In the genomic region with DNA sequence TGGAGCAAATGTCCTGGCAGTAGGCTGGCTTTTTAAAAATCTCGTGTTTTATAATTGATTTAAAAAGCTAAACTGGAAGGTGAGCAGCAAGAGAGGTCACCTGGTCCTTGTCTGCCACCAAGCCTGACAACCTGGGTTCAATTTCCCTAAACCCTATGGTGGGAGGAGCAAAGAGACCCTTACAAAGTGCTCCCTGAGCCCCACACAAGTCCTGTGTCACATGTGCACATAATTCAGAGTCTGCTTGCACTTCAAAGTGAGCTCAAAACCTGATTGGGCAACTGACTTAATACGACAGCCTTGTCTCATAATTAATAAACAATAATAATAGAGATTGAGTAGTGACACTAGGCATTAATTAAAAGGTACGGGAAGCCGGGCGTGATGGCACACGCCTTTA, we compare ENCODE assay signal across 8 mouse cellular contexts. TPM values are rescaled to one million over a fixed set of nuclear protein-coding genes. Genes with fewer than 3 reads are reported as not detected.
DNase-seq lines count a peak whose midpoint lies in the region; ATAC-seq and TF ChIP-seq lines count a peak whose summit lies in the region.

No protein-coding gene starts in this region.

- H3K27me3 ChIP-seq in heart, embryonic 12.5 days (replicated peaks), result no peaks in the 10 kb centered on the region
- peaks cover 28% of the 10 kb centered on the region for H3K27me3 ChIP-seq in CH12.LX (replicated peaks)
- no peaks in the 10 kb centered on the region for H3K27me3 ChIP-seq in hindbrain, embryonic 10.5 days (ENCODE audit: insufficient read depth, poor library complexity, severe bottlenecking)
- no peaks in the 10 kb centered on the region for H3K27me3 ChIP-seq in liver, embryonic 16.5 days (ENCODE audit: control insufficient read depth, insufficient read depth, low read depth, low read length)

- H3K9me3 ChIP-seq in heart, embryonic 12.5 days (replicated peaks), result no peaks in the 10 kb centered on the region
- H3K9me3 ChIP-seq in CH12.LX (replicated peaks; ENCODE audit: low read length), result no peaks in the 10 kb centered on the region
- H3K9me3 ChIP-seq in hindbrain, embryonic 10.5 days, result no peaks in the 10 kb centered on the region
- no peaks in the 10 kb centered on the region for H3K9me3 ChIP-seq in liver, embryonic 16.5 days (replicated peaks; ENCODE audit: control insufficient read depth, low read length)

- in situ Hi-C loops in CH12.LX (cut with MboI; ENCODE audit: low pct_ligation_motif_present, low pct_unique_long_range_greater_than_20kb, low sequenced_read_pairs), result no loop called here

- H3K9ac ChIP-seq in heart, embryonic 12.5 days, result peak overlapping the region; percentile 99
- H3K9ac ChIP-seq in CH12.LX (ENCODE audit: insufficient read depth, low read depth), result no peak overlapping the region
- H3K9ac ChIP-seq in liver, embryonic 16.5 days (ENCODE audit: low read depth, low read length), result no peak overlapping the region

- no peak for TF ChIP-seq CTCF in CH12.LX (conservative IDR thresholded peaks at IDR 0.05 in 1 of 2, IDR thresholded peaks at IDR 0.05 in 1 of 2; ENCODE audit: low read depth in 2 of 2, low read length in 2 of 2)

- H3K4me3 ChIP-seq in heart, embryonic 12.5 days, result peak overlapping the region; percentile 91
- no peak overlapping the region for H3K4me3 ChIP-seq in CH12.LX (replicated peaks in 1 of 3; ENCODE audit: low read depth in 2 of 3, low read length in 2 of 3, poor library complexity in 1 of 3)
- H3K4me3 ChIP-seq in hindbrain, embryonic 10.5 days, result peak overlapping the region; percentile 95
- H3K4me3 ChIP-seq in liver, embryonic 16.5 days (ENCODE audit: low read depth, low read length), result no peak overlapping the region

- 79% methylated on average over 6 of the region's 6 CpGs for WGBS in heart, embryonic 12.5 days
- 87% methylated on average over 6 of the region's 6 CpGs for WGBS in hindbrain, embryonic 10.5 days
- 67% methylated on average over 6 of the region's 6 CpGs for WGBS in liver, embryonic 16.5 days (ENCODE audit: insufficient replicate concordance)

- intact Hi-C loops in heart, postnatal 36 days (cut with DNase I), result no loop called here

- peak overlapping the region; percentile 100 for H3K27ac ChIP-seq in heart, embryonic 12.5 days (ENCODE audit: poor library complexity, severe bottlenecking)
- no peak overlapping the region for H3K27ac ChIP-seq in CH12.LX (ENCODE audit: insufficient read depth, low read depth)
- H3K27ac ChIP-seq in hindbrain, embryonic 10.5 days, result peak overlapping the region; percentile 100
- peak overlapping the region; percentile 94 for H3K27ac ChIP-seq in liver, embryonic 16.5 days (ENCODE audit: low read length)

- H3K4me1 ChIP-seq in heart, embryonic 12.5 days (replicated peaks), result peaks cover 53% of the 10 kb centered on the region
- peaks cover 16 to 29% of the 10 kb centered on the region in 2 experiments for H3K4me1 ChIP-seq in CH12.LX (ENCODE audit: control insufficient read depth in 1 of 2, insufficient read depth in 2 of 2)
- peaks cover 52% of the 10 kb centered on the region for H3K4me1 ChIP-seq in hindbrain, embryonic 10.5 days (replicated peaks)
- peaks cover 42% of the 10 kb centered on the region for H3K4me1 ChIP-seq in liver, embryonic 16.5 days (ENCODE audit: control insufficient read depth, low read depth, low read length)

- ATAC-seq in heart, embryonic 12.5 days (ENCODE audit: insufficient number of reproducible peaks, low FRiP score), result no peak
- no peak for ATAC-seq in liver, embryonic 16.5 days (ENCODE audit: low read depth)

- DNase-seq in heart, postnatal 36 days, result no peak
- DNase-seq in CH12.LX (ENCODE audit: extremely low read depth), result no peak
- no peak for DNase-seq in hindbrain, embryonic 10.5 days (ENCODE audit: low spot score)
- no peak for DNase-seq in right cerebral cortex, postnatal 25 days
- DNase-seq in right cerebral cortex, adult 2 months (ENCODE audit: low spot score in 2 of 2), result no peak
- DNase-seq in adrenal gland, postnatal 14 days, result no peak

- no peak for TF ChIP-seq EP300 in CH12.LX (IDR thresholded peaks at IDR 0.05; ENCODE audit: low read length)

- dilution Hi-C loops in CH12.LX (cut with MboI; ENCODE audit: extremely low pct_ligation_motif_present, extremely low pct_unique_long_range_greater_than_20kb, low sequenced_read_pairs), result no loop called here

- no peak for TF ChIP-seq POLR2A in CH12.LX (IDR thresholded peaks at IDR 0.05; ENCODE audit: low read depth, low read length)

- TF ChIP-seq RAD21 in CH12.LX (IDR thresholded peaks at IDR 0.05; ENCODE audit: low read depth, low read length), result no peak

- H3K36me3 ChIP-seq in heart, embryonic 12.5 days, result peaks cover 2% of the 10 kb centered on the region
- peaks cover 0 to 11% of the 10 kb centered on the region in 2 experiments for H3K36me3 ChIP-seq in CH12.LX (replicated peaks in 1 of 2; ENCODE audit: control insufficient read depth in 1 of 2, insufficient read depth in 1 of 2, low read length in 1 of 2)
- H3K36me3 ChIP-seq in hindbrain, embryonic 10.5 days, result peaks cover 27% of the 10 kb centered on the region
- H3K36me3 ChIP-seq in liver, embryonic 16.5 days (ENCODE audit: control insufficient read depth, insufficient read depth), result no peaks in the 10 kb centered on the region

- H3K79me2 ChIP-seq in CH12.LX (replicated peaks; ENCODE audit: control insufficient read depth, extremely low read depth, insufficient read depth, poor library complexity, severe bottlenecking), result no peaks in the 10 kb centered on the region

- peak overlapping the region; percentile 90 for H3K4me2 ChIP-seq in heart, embryonic 12.5 days
- peak overlapping the region; percentile 98; the same call in 1 of the 2 replicates for H3K4me2 ChIP-seq in CH12.LX (ENCODE audit: insufficient read depth, low read depth, poor library complexity, severe bottlenecking)
- H3K4me2 ChIP-seq in liver, embryonic 16.5 days (ENCODE audit: low read depth, low read length), result peak overlapping the region; percentile 98; the same call in 1 of the 2 replicates

TF ChIP-seq in CH12.LX, 34 proteins besides CTCF, POLR2A, EP300 and RAD21 (continues in another document):
- TF ChIP-seq MXI1 (IDR thresholded peaks at IDR 0.05; ENCODE audit: low read depth, low read length) (no peak), PAX5 (IDR thresholded peaks at IDR 0.05; ENCODE audit: low read length) (no peak), E2F4 (IDR thresholded peaks at IDR 0.05; ENCODE audit: insufficient replicate concordance, low read depth, low read length) (no peak), ZC3H11A (IDR thresholded peaks at IDR 0.05; ENCODE audit: low read depth, low read length) (no peak), USF1 (IDR thresholded peaks at IDR 0.05; ENCODE audit: low read depth, low read length) (no peak), CHD2 (IDR thresholded peaks at IDR 0.05; ENCODE audit: low read length) (no peak), NELFE (IDR thresholded peaks at IDR 0.05; ENCODE audit: low read depth, low read length) (no peak), ETS1 (conservative IDR thresholded peaks at IDR 0.05; ENCODE audit: low read depth, low read length) (no peak)

RNA-seq across cellular contexts. Expression of a gene that starts 1.0 kb away (rescaled TPM):
- 308 and 321 TPM in 2 replicates for polyA plus RNA-seq in heart, embryonic 12.5 days (2016; fragmentation: Nextera tagmentation; extraction: Ambion mirVana)
- total RNA-seq in heart, postnatal 36 days (2021), result 100 to 1,000 TPM; 158 to 183 TPM
- total RNA-seq in CH12.LX (2012; rRNA removed), result 11.5 and 16.8 TPM in 2 replicates
- total RNA-seq in CH12.LX (2014; rRNA removed), result 5.7 and 7.8 TPM in 2 replicates
- polyA plus RNA-seq in CH12.LX (2012; ENCODE audit: insufficient read length, low read depth), result 15.5 and 21.0 TPM in 2 replicates
- polyA plus RNA-seq in hindbrain, embryonic 10.5 days (2016; fragmentation: Nextera tagmentation; extraction: Ambion mirVana), result 478 and 579 TPM in 2 replicates
- polyA plus RNA-seq in liver, embryonic 16.5 days (2015; fragmentation: Nextera tagmentation; extraction: Ambion mirVana), result 34.8 and 43.4 TPM in 2 replicates
- total RNA-seq in adrenal gland, postnatal 14 days (2021), result 239 and 241 TPM in 2 replicates

RNA-seq across cellular contexts. Expression of a gene that starts 13.7 kb away (rescaled TPM):
- 23.3 and 27.0 TPM in 2 replicates for polyA plus RNA-seq in heart, embryonic 12.5 days (2016; fragmentation: Nextera tagmentation; extraction: Ambion mirVana)
- total RNA-seq in heart, postnatal 36 days (2021), result 10 to 100 TPM; 18.6 to 21.1 TPM
- total RNA-seq in CH12.LX (2012; rRNA removed) (35.9 and 41.6 TPM in 2 replicates), CH12.LX (2014; rRNA removed) (14.8 and 15.3 TPM in 2 replicates)
- polyA plus RNA-seq in CH12.LX (2012; ENCODE audit: insufficient read length, low read depth), result 20.7 and 22.2 TPM in 2 replicates
- 36.3 and 40.2 TPM in 2 replicates for polyA plus RNA-seq in hindbrain, embryonic 10.5 days (2016; fragmentation: Nextera tagmentation; extraction: Ambion mirVana)
- polyA plus RNA-seq in liver, embryonic 16.5 days (2015; fragmentation: Nextera tagmentation; extraction: Ambion mirVana), result 23.4 and 24.3 TPM in 2 replicates
- 35.2 and 45.1 TPM in 2 replicates for total RNA-seq in adrenal gland, postnatal 14 days (2021)

RNA-seq across cellular contexts. Expression of a gene that starts 21.7 kb away (rescaled TPM):
- polyA plus RNA-seq in heart, embryonic 12.5 days (2016; fragmentation: Nextera tagmentation; extraction: Ambion mirVana), result 60.0 and 61.2 TPM in 2 replicates
- total RNA-seq in heart, postnatal 36 days (2021), result 10 to 100 TPM; 58.1 to 59.1 TPM
- total RNA-seq in CH12.LX (2012; rRNA removed), result 32.4 and 40.5 TPM in 2 replicates
- total RNA-seq in CH12.LX (2014; rRNA removed), result 31.9 and 35.5 TPM in 2 replicates
- 38.5 and 41.9 TPM in 2 replicates for polyA plus RNA-seq in CH12.LX (2012; ENCODE audit: insufficient read length, low read depth)
- polyA plus RNA-seq in hindbrain, embryonic 10.5 days (2016; fragmentation: Nextera tagmentation; extraction: Ambion mirVana), result 77.1 and 91.1 TPM in 2 replicates
- 32.7 and 33.7 TPM in 2 replicates for polyA plus RNA-seq in liver, embryonic 16.5 days (2015; fragmentation: Nextera tagmentation; extraction: Ambion mirVana)
- 58.8 and 66.1 TPM in 2 replicates for total RNA-seq in adrenal gland, postnatal 14 days (2021)

RNA-seq across cellular contexts. Expression of a gene that starts 21.8 kb away (rescaled TPM):
- 105 and 108 TPM in 2 replicates for polyA plus RNA-seq in heart, embryonic 12.5 days (2016; fragmentation: Nextera tagmentation; extraction: Ambion mirVana)
- 10 to 100 TPM; 73.6 to 75.4 TPM for total RNA-seq in heart, postnatal 36 days (2021)
- 21.7 and 24.2 TPM in 2 replicates for total RNA-seq in CH12.LX (2012; rRNA removed)
- total RNA-seq in CH12.LX (2014; rRNA removed), result 8.5 and 9.5 TPM in 2 replicates
- polyA plus RNA-seq in CH12.LX (2012; ENCODE audit: insufficient read length, low read depth), result 23.3 and 23.4 TPM in 2 replicates
- polyA plus RNA-seq in hindbrain, embryonic 10.5 days (2016; fragmentation: Nextera tagmentation; extraction: Ambion mirVana), result 81.7 and 93.3 TPM in 2 replicates
- polyA plus RNA-seq in liver, embryonic 16.5 days (2015; fragmentation: Nextera tagmentation; extraction: Ambion mirVana), result 25.6 and 29.1 TPM in 2 replicates
- total RNA-seq in adrenal gland, postnatal 14 days (2021), result 90.6 and 104 TPM in 2 replicates

RNA-seq across cellular contexts. Expression of a gene that starts 21.9 kb away (rescaled TPM):
- polyA plus RNA-seq in heart, embryonic 12.5 days (2016; fragmentation: Nextera tagmentation; extraction: Ambion mirVana), result 76.8 and 81.2 TPM in 2 replicates
- total RNA-seq in heart, postnatal 36 days (2021), result 10 to 100 TPM; 76.9 to 81.1 TPM
- 56.7 and 57.6 TPM in 2 replicates for total RNA-seq in CH12.LX (2012; rRNA removed)
- 18.4 and 20.8 TPM in 2 replicates for total RNA-seq in CH12.LX (2014; rRNA removed)
- 67.4 and 75.4 TPM in 2 replicates for polyA plus RNA-seq in CH12.LX (2012; ENCODE audit: insufficient read length, low read depth)
- polyA plus RNA-seq in hindbrain, embryonic 10.5 days (2016; fragmentation: Nextera tagmentation; extraction: Ambion mirVana), result 187 and 223 TPM in 2 replicates
- 44.7 and 53.0 TPM in 2 replicates for polyA plus RNA-seq in liver, embryonic 16.5 days (2015; fragmentation: Nextera tagmentation; extraction: Ambion mirVana)
- 75.3 and 87.2 TPM in 2 replicates for total RNA-seq in adrenal gland, postnatal 14 days (2021)

Comparison
In these comparisons a context has a peak if more than half of its experiments do, and no peak if none do; other contexts are left out.
1. H3K4me3 ChIP-seq: peak in heart, embryonic 12.5 days (single experiment) and hindbrain, embryonic 10.5 days (single experiment); none in CH12.LX (0 of 3) and liver, embryonic 16.5 days (single experiment).
2. Peak in every context shown above with its lines, with median percentiles within 50 percentile points of each other: H3K4me2 ChIP-seq.